Mouse (Mus musculus) mature B cell (primary cell): ENCODE data around the gene Gm15114.
"Not testable (repeated sequence)": the region's sequence is repeated elsewhere in the genome, so short reads cannot be mapped to it uniquely, and the experiment has no call there.

Experiments used
- in situ Hi-C: fragments of 300-500 bp; cut with MboI; formaldehyde crosslinking; loops from 2 replicates; pipeline ENCODE4 v1.14.3; 2019

Gm15114 gene

GRCm38 (mm10) chrX:148488649-148489048, at the start of gene Gm15114:
Gene Gm15114 (plus strand): TSS chrX:148488949.
- in situ Hi-C loops: not testable (repeated sequence)
